Mouse (Mus musculus): Measurements from ENCODE around the gene Il21r.

Il21r gene

GRCm38 (mm10) chr7:125601821-125602448, 1.3 kb upstream of the Il21r start:
- no peak for DNase-seq (ENCODE audit: low spot score)

GRCm38 (mm10) chr7:125604362-125605319, 1.4 kb downstream of the Il21r start:
- DNase-seq (ENCODE audit: low spot score) = no peak

GRCm38 (mm10) chr7:125605725-125606139, 2.5 kb downstream of the Il21r start:
- no peak for DNase-seq (ENCODE audit: low spot score)

GRCm38 (mm10) chr7:125606265-125607164, 3.3 kb downstream of the Il21r start:
- no peak for DNase-seq (ENCODE audit: low spot score)

- no peak for DNase-seq (ENCODE audit: low spot score)
Observed at GRCm38 (mm10) chr7:125607384-125608182, 4.4 kb downstream of the Il21r start.

GRCm38 (mm10) chr7:125608183-125608688, 5.0 kb downstream of the Il21r start:
- no peak for DNase-seq (ENCODE audit: low spot score)

GRCm38 (mm10) chr7:125613579-125613978, 10.3 kb downstream of the Il21r start:
- no peak for DNase-seq (ENCODE audit: low spot score)

GRCm38 (mm10) chr7:125615453-125615852, 12.2 kb downstream of the Il21r start:
- DNase-seq (ENCODE audit: low spot score) = no peak

GRCm38 (mm10) chr7:125618016-125618415, 14.8 kb downstream of the Il21r start:
- DNase-seq (ENCODE audit: low spot score) = no peak

GRCm38 (mm10) chr7:125620077-125620476, 16.8 kb downstream of the Il21r start:
- DNase-seq (ENCODE audit: low spot score) = no peak

GRCm38 (mm10) chr7:125622741-125623685, 19.8 kb downstream of the Il21r start:
- DNase-seq (ENCODE audit: low spot score) = no peak

- no peak for DNase-seq (ENCODE audit: low spot score)
Observed at GRCm38 (mm10) chr7:125625219-125625618, 22.0 kb downstream of the Il21r start.

GRCm38 (mm10) chr7:125625829-125626228, 22.6 kb downstream of the Il21r start:
- DNase-seq (ENCODE audit: low spot score) = no peak

- DNase-seq (ENCODE audit: low spot score) = no peak
Observed at GRCm38 (mm10) chr7:125630317-125630716, 27.1 kb downstream of the Il21r start.

- DNase-seq (ENCODE audit: low spot score) = no peak
Observed at GRCm38 (mm10) chr7:125630989-125631388, 27.8 kb downstream of the Il21r start.

GRCm38 (mm10) chr7:125637220-125638140, 34.3 kb downstream of the Il21r start:
- no peak for DNase-seq (ENCODE audit: low spot score)

- DNase-seq (ENCODE audit: low spot score) = no peak
Observed at GRCm38 (mm10) chr7:125638376-125638775, 35.1 kb downstream of the Il21r start.

GRCm38 (mm10) chr7:125638870-125639386, 35.7 kb downstream of the Il21r start:
- peak; percentile 38 for DNase-seq (ENCODE audit: low spot score)

- DNase-seq (ENCODE audit: low spot score) = no peak
Observed at GRCm38 (mm10) chr7:125643880-125644279, 40.7 kb downstream of the Il21r start.

All from testis, postnatal 14 days (tissue).